Mouse (Mus musculus): Measurements from ENCODE around the gene Glrp1. TPM values are rescaled to one million over a fixed set of nuclear protein-coding genes. Genes with fewer than 3 reads are reported as not detected.
A peak's percentile ranks its signal among the peaks of the same experiment; 100 is the strongest.

Glrp1 gene
- polyA plus RNA-seq (2014; fragmentation: Nextera tagmentation; extraction: Ambion mirVana) = not detected in 2 replicates

- no peaks in the 10 kb centered on the region for H3K4me1 ChIP-seq (ENCODE audit: control insufficient read depth, insufficient read depth, low read length)
- no peak for ATAC-seq (ENCODE audit: low FRiP score, low TSS enrichment)
- WGBS = 88% methylated on average over 8 of the region's 8 CpGs
Observed at GRCm38 (mm10) chr1:88509789-88510188, at the start of gene Glrp1. Glrp1 (minus strand) TSS chr1:88510066.

GRCm38 (mm10) chr1:88559258-88559657, 49.4 kb upstream of the Glrp1 start:
- Histone ChIP-seq H3K27me3 (ENCODE audit: control insufficient read depth, insufficient read depth, low read length) (no peaks in the 10 kb centered on the region), H3K4me1 (ENCODE audit: control insufficient read depth, insufficient read depth, low read length) (peaks cover 16% of the 10 kb centered on the region; the same call in 1 of the 2 replicates), H3K4me2 (ENCODE audit: low read length) (no peak overlapping the region), H3K4me3 (replicated peaks; ENCODE audit: low read depth, low read length) (no peak overlapping the region), H3K9ac (replicated peaks; ENCODE audit: low read length) (no peak overlapping the region), H3K36me3 (ENCODE audit: control insufficient read depth, insufficient read depth, low read length) (no peaks in the 10 kb centered on the region), H3K9me3 (ENCODE audit: control insufficient read depth, low read length) (peaks cover 5% of the 10 kb centered on the region; the same call in 1 of the 2 replicates), H3K27ac (replicated peaks; ENCODE audit: low read depth, low read length) (no peak overlapping the region)
- ATAC-seq (ENCODE audit: low FRiP score, low TSS enrichment) = no peak
- peak; percentile 58 for DNase-seq
- WGBS = 16% methylated on average over 7 of the region's 7 CpGs

More at GRCm38 (mm10) chr1:88509789-88510188, at the start of gene Glrp1:
- H3K9ac ChIP-seq (replicated peaks; ENCODE audit: low read length) = no peak within 1 kb of the TSS
- H3K4me2 ChIP-seq (ENCODE audit: low read length) = no peak within 1 kb of the TSS
- no peak within 1 kb of the TSS for H3K4me3 ChIP-seq (replicated peaks; ENCODE audit: low read depth, low read length)
- H3K27me3 ChIP-seq (ENCODE audit: control insufficient read depth, insufficient read depth, low read length) = no peaks in the 10 kb centered on the region
- H3K27ac ChIP-seq (replicated peaks; ENCODE audit: low read depth, low read length) = no peak within 1 kb of the TSS
- H3K36me3 ChIP-seq (ENCODE audit: control insufficient read depth, insufficient read depth, low read length) = no peaks in the 10 kb centered on the region
- no peaks in the 10 kb centered on the region for H3K9me3 ChIP-seq (ENCODE audit: control insufficient read depth, low read length)
- no peak for DNase-seq

GRCm38 (mm10) chr1:88558793-88559192, 48.9 kb upstream of the Glrp1 start:
- H3K4me3 ChIP-seq (replicated peaks; ENCODE audit: low read depth, low read length) = no peak overlapping the region
- H3K9ac ChIP-seq (replicated peaks; ENCODE audit: low read length) = no peak overlapping the region
- ATAC-seq (ENCODE audit: low FRiP score, low TSS enrichment) (no peak), DNase-seq (no peak)
- H3K4me2 ChIP-seq (ENCODE audit: low read length) = no peak overlapping the region
- no peaks in the 10 kb centered on the region for H3K36me3 ChIP-seq (ENCODE audit: control insufficient read depth, insufficient read depth, low read length)
- H3K27me3 ChIP-seq (ENCODE audit: control insufficient read depth, insufficient read depth, low read length) = no peaks in the 10 kb centered on the region
- H3K9me3 ChIP-seq (ENCODE audit: control insufficient read depth, low read length) = peaks cover 5% of the 10 kb centered on the region; the same call in 1 of the 2 replicates
- peaks cover 19% of the 10 kb centered on the region; the same call in 1 of the 2 replicates for H3K4me1 ChIP-seq (ENCODE audit: control insufficient read depth, insufficient read depth, low read length)
- H3K27ac ChIP-seq (replicated peaks; ENCODE audit: low read depth, low read length) = no peak overlapping the region

GRCm38 (mm10) chr1:88556401-88556800, 46.5 kb upstream of the Glrp1 start:
- Histone ChIP-seq H3K36me3 (ENCODE audit: control insufficient read depth, insufficient read depth, low read length) (no peaks in the 10 kb centered on the region), H3K4me1 (ENCODE audit: control insufficient read depth, insufficient read depth, low read length) (peaks cover 25% of the 10 kb centered on the region; the same call in 1 of the 2 replicates), H3K9ac (replicated peaks; ENCODE audit: low read length) (no peak overlapping the region), H3K27me3 (ENCODE audit: control insufficient read depth, insufficient read depth, low read length) (no peaks in the 10 kb centered on the region), H3K4me3 (replicated peaks; ENCODE audit: low read depth, low read length) (no peak overlapping the region), H3K27ac (replicated peaks; ENCODE audit: low read depth, low read length) (no peak overlapping the region), H3K9me3 (ENCODE audit: control insufficient read depth, low read length) (peaks cover 5% of the 10 kb centered on the region; the same call in 1 of the 2 replicates), H3K4me2 (ENCODE audit: low read length) (no peak overlapping the region)
- WGBS = 92% methylated on average over 11 of the region's 11 CpGs
- ATAC-seq (ENCODE audit: low FRiP score, low TSS enrichment) = no peak
- no peak for DNase-seq

- peaks cover 13% of the 10 kb centered on the region; the same call in 1 of the 2 replicates for H3K4me1 ChIP-seq (ENCODE audit: control insufficient read depth, insufficient read depth, low read length)
- DNase-seq = peak; percentile 47
- peak overlapping the region; percentile 52 for H3K27ac ChIP-seq (replicated peaks; ENCODE audit: low read depth, low read length)
- no peaks in the 10 kb centered on the region for H3K27me3 ChIP-seq (ENCODE audit: control insufficient read depth, insufficient read depth, low read length)
- H3K4me2 ChIP-seq (ENCODE audit: low read length) = no peak overlapping the region
- peaks cover 5% of the 10 kb centered on the region; the same call in 1 of the 2 replicates for H3K9me3 ChIP-seq (ENCODE audit: control insufficient read depth, low read length)
- WGBS = 33% methylated on average over 7 of the region's 7 CpGs
- H3K36me3 ChIP-seq (ENCODE audit: control insufficient read depth, insufficient read depth, low read length) = no peaks in the 10 kb centered on the region
- no peak overlapping the region for H3K4me3 ChIP-seq (replicated peaks; ENCODE audit: low read depth, low read length)
- no peak overlapping the region for H3K9ac ChIP-seq (replicated peaks; ENCODE audit: low read length)
- ATAC-seq (ENCODE audit: low FRiP score, low TSS enrichment) = no peak
Observed at GRCm38 (mm10) chr1:88553500-88554187, 43.8 kb upstream of the Glrp1 start.

- ATAC-seq (ENCODE audit: low FRiP score, low TSS enrichment) = no peak
- no peak overlapping the region for H3K4me2 ChIP-seq (ENCODE audit: low read length)
- no peak overlapping the region for H3K9ac ChIP-seq (replicated peaks; ENCODE audit: low read length)
- H3K9me3 ChIP-seq (ENCODE audit: control insufficient read depth, low read length) = no peaks in the 10 kb centered on the region
- 100% methylated on average over 1 of the region's 1 CpGs for WGBS
- no peak for DNase-seq
- no peak overlapping the region for H3K4me3 ChIP-seq (replicated peaks; ENCODE audit: low read depth, low read length)
- no peak overlapping the region for H3K27ac ChIP-seq (replicated peaks; ENCODE audit: low read depth, low read length)
- H3K27me3 ChIP-seq (ENCODE audit: control insufficient read depth, insufficient read depth, low read length) = no peaks in the 10 kb centered on the region
- peaks cover 13% of the 10 kb centered on the region; the same call in 1 of the 2 replicates for H3K4me1 ChIP-seq (ENCODE audit: control insufficient read depth, insufficient read depth, low read length)
- H3K36me3 ChIP-seq (ENCODE audit: control insufficient read depth, insufficient read depth, low read length) = no peaks in the 10 kb centered on the region
Observed at GRCm38 (mm10) chr1:88549263-88549662, 39.4 kb upstream of the Glrp1 start.

- Histone ChIP-seq H3K4me2 (ENCODE audit: low read length) (no peak overlapping the region), H3K27me3 (ENCODE audit: control insufficient read depth, insufficient read depth, low read length) (no peaks in the 10 kb centered on the region), H3K4me1 (ENCODE audit: control insufficient read depth, insufficient read depth, low read length) (no peaks in the 10 kb centered on the region), H3K36me3 (ENCODE audit: control insufficient read depth, insufficient read depth, low read length) (no peaks in the 10 kb centered on the region), H3K27ac (replicated peaks; ENCODE audit: low read depth, low read length) (no peak overlapping the region), H3K9me3 (ENCODE audit: control insufficient read depth, low read length) (no peaks in the 10 kb centered on the region), H3K4me3 (replicated peaks; ENCODE audit: low read depth, low read length) (no peak overlapping the region), H3K9ac (replicated peaks; ENCODE audit: low read length) (no peak overlapping the region)
- 86% methylated on average over 7 of the region's 7 CpGs for WGBS
- no peak for ATAC-seq (ENCODE audit: low FRiP score, low TSS enrichment)
- no peak for DNase-seq
Observed at GRCm38 (mm10) chr1:88547172-88547571, 37.3 kb upstream of the Glrp1 start.

GRCm38 (mm10) chr1:88543608-88544007, 33.7 kb upstream of the Glrp1 start:
- H3K9ac ChIP-seq (replicated peaks; ENCODE audit: low read length) = no peak overlapping the region
- H3K9me3 ChIP-seq (ENCODE audit: control insufficient read depth, low read length) = no peaks in the 10 kb centered on the region
- no peaks in the 10 kb centered on the region for H3K36me3 ChIP-seq (ENCODE audit: control insufficient read depth, insufficient read depth, low read length)
- H3K27me3 ChIP-seq (ENCODE audit: control insufficient read depth, insufficient read depth, low read length) = no peaks in the 10 kb centered on the region
- no peak overlapping the region for H3K4me3 ChIP-seq (replicated peaks; ENCODE audit: low read depth, low read length)
- ATAC-seq (ENCODE audit: low FRiP score, low TSS enrichment) (no peak), DNase-seq (no peak)
- H3K27ac ChIP-seq (replicated peaks; ENCODE audit: low read depth, low read length) = no peak overlapping the region
- no peak overlapping the region for H3K4me2 ChIP-seq (ENCODE audit: low read length)
- H3K4me1 ChIP-seq (ENCODE audit: control insufficient read depth, insufficient read depth, low read length) = 0 out of 2 replicates have a peak, but pooled peaks cover 4% of the 10 kb centered on the region
- 75% methylated on average over 4 of the region's 4 CpGs for WGBS

GRCm38 (mm10) chr1:88539823-88540222, 30.0 kb upstream of the Glrp1 start:
- no peaks in the 10 kb centered on the region for H3K9me3 ChIP-seq (ENCODE audit: control insufficient read depth, low read length)
- 37% methylated on average over 3 of the region's 3 CpGs for WGBS
- no peak overlapping the region for H3K9ac ChIP-seq (replicated peaks; ENCODE audit: low read length)
- no peaks in the 10 kb centered on the region for H3K36me3 ChIP-seq (ENCODE audit: control insufficient read depth, insufficient read depth, low read length)
- H3K4me2 ChIP-seq (ENCODE audit: low read length) = no peak overlapping the region
- peak overlapping the region; percentile 49; the same call in 1 of the 2 replicates for H3K27ac ChIP-seq (replicated peaks; ENCODE audit: low read depth, low read length)
- peak; percentile 68 for DNase-seq
- 0 out of 2 replicates have a peak, but pooled peaks cover 4% of the 10 kb centered on the region for H3K4me1 ChIP-seq (ENCODE audit: control insufficient read depth, insufficient read depth, low read length)
- no peak overlapping the region for H3K4me3 ChIP-seq (replicated peaks; ENCODE audit: low read depth, low read length)
- ATAC-seq (ENCODE audit: low FRiP score, low TSS enrichment) = no peak
- no peaks in the 10 kb centered on the region for H3K27me3 ChIP-seq (ENCODE audit: control insufficient read depth, insufficient read depth, low read length)
